Mouse (Mus musculus) G1E (cell line): Measurements from ENCODE around the gene Zfp426.

Experiments used
- CTCF ChIP-seq: IDR thresholded peaks from 2 replicates; pipeline ENCODE4 v1.5.1; 2012; ENCODE audit warnings: low read depth, low read length, inconsistent platforms, mixed read lengths
- GATA1 ChIP-seq: IDR thresholded peaks from 2 replicates; pipeline ENCODE4 v1.6.1; 2012; ENCODE audit warnings: borderline replicate concordance, low read length, inconsistent platforms, mixed read lengths
- GATA2 ChIP-seq: IDR thresholded peaks from 2 replicates; pipeline ENCODE4 v1.6.1; 2012; ENCODE audit warnings: low read depth, low read length, inconsistent platforms, borderline replicate concordance
- POLR2AphosphoS5 ChIP-seq: IDR thresholded peaks from 2 replicates; pipeline ENCODE4 v1.6.1; 2012; ENCODE audit warnings: low read depth, low read length, inconsistent platforms; ENCODE audit not compliant: insufficient replicate concordance
- TAL1 ChIP-seq: conservative IDR thresholded peaks from 2 replicates; pipeline ENCODE4 v1.6.1; 2012; ENCODE audit warnings: low read depth, low read length, inconsistent platforms, mixed read lengths

DNA sequence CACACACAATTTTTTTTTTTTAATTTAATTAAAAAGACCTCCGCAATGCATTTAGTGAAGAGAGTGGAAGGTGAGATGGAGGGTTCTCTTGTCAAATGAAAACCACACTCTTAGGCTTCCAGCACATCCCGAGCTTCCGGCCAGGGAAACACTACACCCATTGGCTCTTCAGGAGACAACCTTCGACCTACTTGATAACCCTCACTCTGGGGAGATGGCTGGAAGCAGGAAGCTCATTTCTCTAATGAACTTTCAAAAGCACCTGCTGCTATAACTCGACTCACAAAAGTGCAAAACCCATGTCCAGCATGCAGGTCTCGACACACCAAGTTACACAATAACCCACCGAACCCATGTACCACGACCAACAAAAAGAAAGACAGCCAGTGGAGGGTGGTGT is 20.2 kb upstream of the Zfp426 start:
- no peak for TF ChIP-seq GATA2
- no peak for TF ChIP-seq GATA1
- TF ChIP-seq TAL1 = no peak
- TF ChIP-seq CTCF = no peak
- no peak for TF ChIP-seq POLR2AphosphoS5
